Mouse (Mus musculus) 3134 (cell line): ENCODE data around the gene Sox2.

Experiments
- DNase-seq: peaks from one replicate; pipeline ENCODE4 v3.0.0-alpha.2; 2011; ENCODE audit warnings: low spot score; ENCODE audit not compliant: insufficient read length; ENCODE audit errors: extremely low read depth

Gene Sox2

GRCm38 (mm10) chr3:34658966-34659535 is 8.8 kb downstream of the Sox2 start:
- DNase-seq, result no peak

GRCm38 (mm10) chr3:34659861-34660260 is 9.7 kb downstream of the Sox2 start:
- DNase-seq, result no peak

GRCm38 (mm10) chr3:34660542-34661290 is 10.5 kb downstream of the Sox2 start:
- DNase-seq, result no peak

- no peak for DNase-seq
Measured at GRCm38 (mm10) chr3:34661341-34662007, 11.3 kb downstream of the Sox2 start.

GRCm38 (mm10) chr3:34662008-34662711 is 12.0 kb downstream of the Sox2 start:
- no peak for DNase-seq

GRCm38 (mm10) chr3:34662712-34663655 is 12.8 kb downstream of the Sox2 start:
- DNase-seq, result no peak

- no peak for DNase-seq
Measured at GRCm38 (mm10) chr3:34663701-34664635, 13.8 kb downstream of the Sox2 start.

- DNase-seq, result no peak
Measured at GRCm38 (mm10) chr3:34664636-34665531, 14.7 kb downstream of the Sox2 start.

GRCm38 (mm10) chr3:34665751-34666665 is 15.8 kb downstream of the Sox2 start:
- DNase-seq, result no peak

- DNase-seq, result no peak
Measured at GRCm38 (mm10) chr3:34667180-34667579, 17.0 kb downstream of the Sox2 start.

- DNase-seq, result no peak
Measured at GRCm38 (mm10) chr3:34667881-34668817, 17.9 kb downstream of the Sox2 start.

- DNase-seq, result no peak
Measured at GRCm38 (mm10) chr3:34671024-34671660, 20.9 kb downstream of the Sox2 start.

GRCm38 (mm10) chr3:34678840-34679239 is 28.6 kb downstream of the Sox2 start:
- no peak for DNase-seq

- no peak for DNase-seq
Measured at GRCm38 (mm10) chr3:34679439-34679838, 29.2 kb downstream of the Sox2 start.

GRCm38 (mm10) chr3:34679921-34680320 is 29.7 kb downstream of the Sox2 start:
- DNase-seq, result no peak

- DNase-seq, result no peak
Measured at GRCm38 (mm10) chr3:34688072-34688471, 37.9 kb downstream of the Sox2 start.
